Mouse (Mus musculus): ENCODE measurements around the gene Mark2. TPM values are rescaled to one million over a fixed set of nuclear protein-coding genes. Genes with fewer than 3 reads are reported as not detected.

Gene Mark2
- polyA plus RNA-seq, 1 experiment from 2014 or later, result 54.4 TPM

GRCm38 (mm10) chr19:7236742-7237141 is 104.9 kb downstream of the Mark2 start:
- WGBS, result 91% methylated on average over 4 of the region's 4 CpGs
- no peaks in the 10 kb centered on the region for H3K9me3 ChIP-seq
- H3K4me1 ChIP-seq (replicated peaks), result peaks cover 30% of the 10 kb centered on the region
- ATAC-seq (ENCODE audit: insufficient number of reproducible peaks, insufficient read depth, low FRiP score, low TSS enrichment, low read depth), result no peak
- no peaks in the 10 kb centered on the region for H3K27me3 ChIP-seq
- H3K36me3 ChIP-seq, result peaks cover 57% of the 10 kb centered on the region
- no peak overlapping the region for H3K27ac ChIP-seq
- H3K9ac ChIP-seq (replicated peaks), result no peak overlapping the region
- H3K4me2 ChIP-seq, result no peak overlapping the region
- H3K4me3 ChIP-seq (replicated peaks), result no peak overlapping the region

DNA sequence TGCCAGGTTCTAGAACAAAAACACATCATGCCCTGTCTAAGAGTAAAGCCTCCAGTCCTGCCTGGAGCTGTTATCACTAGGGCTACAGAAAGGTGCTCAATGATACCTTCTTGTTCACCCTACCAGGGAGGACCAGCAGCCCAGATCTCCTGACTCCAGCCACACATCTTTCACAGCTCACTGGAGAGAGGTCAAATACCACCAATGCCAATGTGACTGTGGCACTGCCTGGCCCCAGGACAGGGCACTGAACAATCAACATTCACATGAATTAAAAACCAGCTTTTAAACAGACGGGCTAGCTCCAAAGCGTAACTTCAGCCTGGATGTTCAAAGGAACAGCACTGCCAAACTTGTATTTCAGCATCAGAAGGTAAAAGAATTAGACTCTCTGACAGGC is 105.6 kb downstream of the Mark2 start:
- H3K4me2 ChIP-seq, result no peak overlapping the region
- no peaks in the 10 kb centered on the region for H3K27me3 ChIP-seq
- peaks cover 26% of the 10 kb centered on the region for H3K4me1 ChIP-seq (replicated peaks)
- H3K9ac ChIP-seq (replicated peaks), result no peak overlapping the region
- no peak overlapping the region for H3K4me3 ChIP-seq (replicated peaks)
- no peaks in the 10 kb centered on the region for H3K9me3 ChIP-seq
- 89% methylated on average over 2 of the region's 2 CpGs for WGBS
- no peak for ATAC-seq (ENCODE audit: insufficient number of reproducible peaks, insufficient read depth, low FRiP score, low TSS enrichment, low read depth)
- H3K27ac ChIP-seq, result no peak overlapping the region
- peaks cover 64% of the 10 kb centered on the region for H3K36me3 ChIP-seq

DNA sequence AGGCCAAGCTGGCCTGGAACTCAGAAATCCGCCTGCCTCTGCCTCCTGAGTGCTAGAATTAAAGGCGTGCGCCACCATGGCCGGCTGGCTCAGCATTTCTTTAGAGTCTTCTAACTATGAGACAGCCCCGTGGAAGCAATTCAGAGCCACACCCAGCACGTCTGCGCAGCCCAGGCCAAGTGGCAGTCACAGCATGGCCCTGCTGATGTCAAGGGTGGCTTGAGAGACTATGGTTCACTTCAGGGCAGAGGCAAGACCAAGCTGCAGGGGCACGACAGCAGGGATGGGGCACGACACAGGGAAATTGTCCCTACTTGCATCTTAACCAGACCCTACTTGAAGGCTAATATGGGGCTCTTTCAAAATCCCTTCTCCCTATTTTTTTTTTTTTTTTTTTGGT is 106.2 kb downstream of the Mark2 start:
- 93% methylated on average over 9 of the region's 9 CpGs for WGBS
- Histone ChIP-seq H3K27me3 (no peaks in the 10 kb centered on the region), H3K4me3 (replicated peaks) (no peak overlapping the region), H3K36me3 (peaks cover 70% of the 10 kb centered on the region), H3K4me2 (no peak overlapping the region), H3K4me1 (replicated peaks) (peaks cover 25% of the 10 kb centered on the region), H3K27ac (no peak overlapping the region), H3K9me3 (no peaks in the 10 kb centered on the region), H3K9ac (replicated peaks) (no peak overlapping the region)
- ATAC-seq (ENCODE audit: insufficient number of reproducible peaks, insufficient read depth, low FRiP score, low TSS enrichment, low read depth), result no peak

DNA sequence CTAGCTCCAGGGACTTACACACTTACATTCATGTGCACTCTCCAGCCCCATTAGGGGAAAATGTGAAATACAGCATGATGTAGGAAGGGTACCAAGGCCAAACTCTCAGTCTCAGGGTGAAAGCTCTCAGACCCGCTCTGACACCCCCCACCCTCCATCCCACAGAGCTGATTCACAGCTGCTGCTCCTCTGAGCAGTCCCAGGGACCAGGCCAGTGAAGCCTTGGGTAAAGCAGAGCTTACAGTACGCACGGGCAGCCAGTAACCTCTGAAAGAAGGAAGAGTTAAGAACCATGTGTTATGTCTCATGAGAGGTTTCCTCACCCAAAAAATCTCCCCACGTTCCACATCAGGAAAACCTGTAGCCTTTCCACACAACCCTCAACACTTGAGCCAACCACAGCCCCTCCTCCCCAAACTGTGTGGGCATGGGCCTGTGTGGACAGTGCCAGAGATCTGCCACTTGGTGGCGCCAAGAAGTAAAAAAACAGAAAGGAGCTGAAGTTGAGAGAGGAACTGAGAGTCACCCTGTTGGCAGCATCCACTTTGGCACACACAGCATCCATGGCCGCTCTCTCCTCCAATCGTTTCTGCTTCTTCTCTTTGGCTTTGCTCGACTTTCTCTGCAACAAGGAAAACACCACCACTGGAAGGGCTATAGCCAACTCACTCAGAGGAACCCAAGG is 107.0 kb downstream of the Mark2 start:
- no peak overlapping the region for H3K4me3 ChIP-seq (replicated peaks)
- H3K36me3 ChIP-seq, result peaks cover 78% of the 10 kb centered on the region
- H3K4me1 ChIP-seq (replicated peaks), result peaks cover 18% of the 10 kb centered on the region

GRCm38 (mm10) chr19:7226511-7226914 is 115.1 kb downstream of the Mark2 start:
- no peak for ATAC-seq (ENCODE audit: insufficient number of reproducible peaks, insufficient read depth, low FRiP score, low TSS enrichment, low read depth)
- Histone ChIP-seq H3K4me1 (replicated peaks) (no peaks in the 10 kb centered on the region), H3K27ac (no peak overlapping the region), H3K4me2 (no peak overlapping the region), H3K9ac (replicated peaks) (no peak overlapping the region; the same call in 1 of the 2 replicates), H3K9me3 (no peaks in the 10 kb centered on the region), H3K4me3 (replicated peaks) (no peak overlapping the region), H3K36me3 (peaks cover 64% of the 10 kb centered on the region), H3K27me3 (no peaks in the 10 kb centered on the region)
- WGBS, result 79% methylated on average over 6 of the region's 6 CpGs

More for the DNA sequence above, 107.0 kb downstream of the Mark2 start:
- WGBS, result 61% methylated on average over 8 of the region's 8 CpGs
- Histone ChIP-seq H3K27me3 (no peaks in the 10 kb centered on the region), H3K9ac (replicated peaks) (no peak overlapping the region), H3K4me2 (no peak overlapping the region), H3K27ac (no peak overlapping the region), H3K9me3 (no peaks in the 10 kb centered on the region)
- ATAC-seq (ENCODE audit: insufficient number of reproducible peaks, insufficient read depth, low FRiP score, low TSS enrichment, low read depth), result no peak

Other genes with a start within 250 kb of the Mark2 start
- gene Flrt1, start 236.1 kb downstream of the Mark2 start, polyA plus RNA-seq (2016; fragmentation: Nextera tagmentation; extraction: Ambion mirVana), result 3.5 and 4.4 TPM in 2 replicates
- 222 and 233 TPM in 2 replicates for gene Otub1, start 135.5 kb downstream of the Mark2 start, polyA plus RNA-seq (2016; fragmentation: Nextera tagmentation; extraction: Ambion mirVana)
- 870 and 903 TPM in 2 replicates for gene Cox8a, start 124.2 kb downstream of the Mark2 start, polyA plus RNA-seq (2016; fragmentation: Nextera tagmentation; extraction: Ambion mirVana)
- gene Naa40, start 100.7 kb downstream of the Mark2 start, polyA plus RNA-seq (2016; fragmentation: Nextera tagmentation; extraction: Ambion mirVana), result 69.7 and 73.1 TPM in 2 replicates
- gene Rcor2, start 74.5 kb downstream of the Mark2 start, polyA plus RNA-seq (2016; fragmentation: Nextera tagmentation; extraction: Ambion mirVana), result 50.9 and 51.1 TPM in 2 replicates
- gene Spindoc, start 41.1 kb upstream of the Mark2 start, polyA plus RNA-seq (2016; fragmentation: Nextera tagmentation; extraction: Ambion mirVana), result 41.2 and 45.1 TPM in 2 replicates
- 11.0 and 12.0 TPM in 2 replicates for gene 2700081O15Rik, start 75.8 kb upstream of the Mark2 start, polyA plus RNA-seq (2016; fragmentation: Nextera tagmentation; extraction: Ambion mirVana)
- gene Rtn3, start 141.4 kb upstream of the Mark2 start, polyA plus RNA-seq (2016; fragmentation: Nextera tagmentation; extraction: Ambion mirVana), result 99.6 and 105 TPM in 2 replicates
- 10.8 and 11.9 TPM in 2 replicates for gene Atl3, start 152.2 kb upstream of the Mark2 start, polyA plus RNA-seq (2016; fragmentation: Nextera tagmentation; extraction: Ambion mirVana)
- 6.7 and 7.4 TPM in 2 replicates for gene Pla2g16, start 215.6 kb upstream of the Mark2 start, polyA plus RNA-seq (2016; fragmentation: Nextera tagmentation; extraction: Ambion mirVana)

Data from limb, embryonic 12.5 days (tissue).